Mouse (Mus musculus) cerebellum, postnatal 25 days (tissue): ENCODE measurements around the gene Zfp93.

ENCODE experiments used
- DNase-seq, 2 experiments: peaks; one replicate each; pipeline ENCODE4 v3.0.0; 2021; ENCODE audit warnings: mixed read lengths in 2 of 2

Gene Zfp93

DNA sequence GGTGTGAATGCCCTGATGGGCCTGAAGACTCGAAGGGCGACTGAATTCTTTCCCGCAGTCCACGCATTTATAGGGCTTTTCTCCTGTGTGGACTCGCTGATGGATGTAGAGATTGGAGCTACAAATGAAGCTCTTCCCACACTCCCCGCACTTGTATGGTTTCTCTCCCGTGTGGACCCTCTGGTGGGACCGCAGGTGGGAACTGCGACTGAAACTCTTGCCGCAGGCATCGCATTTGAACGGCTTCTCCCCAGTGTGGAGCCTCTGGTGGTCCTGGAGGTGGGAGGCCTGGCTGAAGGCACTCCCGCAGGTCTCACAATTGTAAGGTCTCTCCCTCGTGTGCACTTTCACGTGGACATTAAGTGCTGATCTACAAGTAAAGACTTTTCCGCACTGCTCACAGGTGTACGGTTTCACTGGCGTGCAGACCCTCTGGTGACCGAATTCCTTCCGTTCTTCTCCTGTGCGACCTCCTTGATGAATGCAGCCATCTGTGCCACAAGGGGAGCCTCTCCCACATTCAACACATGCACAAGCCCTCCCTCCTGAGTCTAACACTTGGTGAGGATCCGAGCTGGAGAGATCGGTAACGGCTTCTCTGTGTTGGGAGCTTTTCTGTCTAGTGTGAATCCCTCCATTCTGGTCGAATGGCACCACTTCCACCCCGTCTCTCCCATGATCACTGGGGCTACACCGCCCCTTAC lies 21.3 kb downstream of the Zfp93 start:
- DNase-seq: no peak

DNA sequence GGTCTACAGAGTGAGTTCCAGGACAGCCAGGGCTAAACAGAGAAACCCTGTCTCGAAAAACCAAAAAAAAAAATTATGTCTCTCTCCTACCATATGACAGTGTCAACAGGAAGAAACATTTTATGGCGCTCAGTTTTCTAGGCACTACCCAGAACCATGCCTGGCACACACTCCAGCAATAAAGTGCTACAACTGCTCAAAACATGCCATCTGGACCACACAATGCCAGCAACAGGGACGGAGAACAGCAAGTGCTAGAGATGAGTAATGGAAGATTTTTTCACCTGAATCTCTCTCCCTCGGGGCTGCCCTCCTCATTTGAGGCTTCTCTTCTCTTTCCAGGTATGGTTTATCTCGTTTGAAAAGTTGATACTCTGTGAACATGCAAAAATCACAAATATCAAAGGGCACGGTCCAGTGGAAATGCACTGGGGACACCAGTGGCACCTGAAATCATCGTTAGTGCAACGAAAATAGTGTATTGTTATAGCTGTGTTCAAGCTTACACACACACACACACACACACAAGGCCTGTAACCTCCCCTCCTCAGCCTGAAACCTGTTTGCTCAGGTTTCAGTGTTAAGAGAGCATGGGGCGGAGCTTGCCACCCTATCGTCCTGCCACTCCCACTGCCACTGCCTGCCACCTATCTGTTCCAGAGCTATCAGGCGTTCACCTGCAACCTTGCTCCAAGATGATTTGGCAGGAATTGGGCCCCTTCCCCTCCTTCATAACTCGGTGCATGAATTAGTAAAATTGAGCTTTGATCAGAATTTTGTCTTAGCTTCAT lies 23.0 kb downstream of the Zfp93 start:
- DNase-seq: no peak

DNA sequence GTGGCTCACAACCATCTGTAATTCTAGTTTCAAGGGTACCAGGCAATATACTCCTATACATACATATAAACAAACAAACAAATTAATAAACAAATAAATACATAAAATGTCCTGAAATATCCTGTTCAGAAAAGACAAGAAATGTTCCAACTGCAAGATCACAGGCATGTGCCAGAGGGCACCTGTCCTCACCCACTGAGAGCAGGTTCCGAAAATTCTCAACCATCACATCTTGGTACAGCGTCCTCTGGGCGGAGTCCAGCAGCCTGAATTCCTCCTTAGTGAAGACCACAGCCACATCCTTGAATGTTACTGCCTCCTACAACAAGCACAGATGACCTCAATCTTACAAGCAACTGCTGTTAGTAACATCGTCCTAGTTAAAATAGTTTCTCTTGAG lies 24.5 kb downstream of the Zfp93 start:
- no peak for DNase-seq

DNA sequence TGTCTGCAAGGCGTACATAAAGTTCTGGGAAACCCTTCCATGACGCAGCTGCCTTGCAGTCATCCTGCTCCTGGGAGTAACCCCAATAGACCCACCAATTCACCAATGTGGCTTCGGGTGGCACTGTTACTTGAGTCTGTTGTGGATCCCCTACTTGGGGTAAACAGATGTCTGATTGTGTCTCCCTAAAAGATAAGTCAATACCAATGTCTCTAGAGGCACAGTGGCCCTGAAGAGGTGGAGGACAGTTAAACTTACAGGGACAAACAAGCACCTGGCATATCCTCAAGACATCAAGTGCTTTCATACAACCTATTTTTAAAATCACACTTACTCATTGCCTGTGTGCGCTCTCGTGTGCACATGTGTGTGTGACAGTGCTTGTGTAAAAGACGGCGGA lies 25.2 kb downstream of the Zfp93 start:
- no peak for DNase-seq

DNA sequence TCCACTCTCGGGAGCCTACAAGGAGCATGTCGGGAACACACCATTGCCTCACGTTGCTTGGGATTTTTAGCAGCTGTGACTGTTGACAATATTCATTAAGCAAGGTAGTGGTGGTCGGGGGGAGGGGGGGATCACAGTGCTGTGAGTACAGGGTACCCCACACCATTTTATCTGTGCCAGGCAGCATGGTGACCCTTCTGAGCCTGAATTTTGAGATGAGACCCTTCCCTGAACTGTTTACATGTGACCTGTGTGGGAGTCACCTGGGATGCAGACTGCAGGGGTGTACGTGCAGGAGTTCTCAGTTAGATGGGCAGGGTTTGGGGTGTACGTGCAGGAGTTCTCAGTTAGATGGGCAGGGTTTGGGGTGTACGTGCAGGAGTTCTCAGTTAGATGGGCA lies 26.2 kb downstream of the Zfp93 start:
- no peak for DNase-seq

DNA sequence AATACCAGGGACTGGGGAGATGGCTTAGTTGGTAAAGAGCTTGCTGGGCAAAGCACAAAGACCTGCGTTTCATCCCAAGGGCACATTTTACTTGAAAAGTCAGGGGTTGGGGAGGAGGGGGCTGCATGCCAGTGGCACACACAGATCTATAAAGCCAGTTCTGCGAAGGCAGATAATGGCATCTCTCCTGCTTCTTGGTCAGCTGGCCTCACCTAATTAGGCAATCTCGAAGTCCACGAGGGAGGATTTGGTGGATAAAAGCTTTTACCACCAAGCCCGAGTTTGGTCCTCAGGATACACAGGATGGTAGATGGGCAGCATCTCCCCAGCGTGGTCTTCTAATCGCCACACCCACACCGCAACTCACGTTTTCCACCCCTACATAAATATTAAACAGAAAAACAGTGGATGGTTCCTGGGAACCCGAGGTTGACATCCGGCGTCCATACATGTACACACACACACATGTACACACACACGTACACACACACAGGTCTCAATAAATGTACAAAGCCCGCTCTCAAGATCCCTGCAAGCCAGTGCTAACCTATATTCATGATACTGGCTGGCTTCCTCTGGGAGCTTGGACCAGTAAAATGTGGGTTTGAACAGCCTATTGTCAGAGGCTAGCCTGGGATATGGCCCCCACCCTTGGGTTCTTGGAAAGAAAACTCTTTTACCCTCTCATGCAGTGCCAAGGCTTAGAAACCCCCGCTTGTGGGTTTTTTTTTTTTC lies 27.3 kb downstream of the Zfp93 start:
- DNase-seq: no peak

DNA sequence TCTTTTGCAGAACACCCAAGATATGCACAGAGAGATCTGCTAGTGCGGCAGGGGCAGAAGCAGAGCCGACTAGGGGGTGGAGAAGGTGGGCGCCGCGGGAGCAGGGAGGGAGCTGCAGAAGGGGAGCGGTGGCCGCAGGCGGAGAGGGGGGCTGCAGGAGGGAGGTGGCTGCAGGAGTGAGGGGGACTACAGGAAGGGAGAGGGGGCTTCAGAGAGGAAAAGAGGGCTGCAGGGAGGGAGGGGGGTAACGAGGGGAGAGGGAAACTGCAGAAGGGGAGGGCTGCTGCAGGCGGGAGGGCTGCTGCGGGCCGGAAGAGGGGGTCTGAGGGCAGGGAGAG lies 28.4 kb downstream of the Zfp93 start:
- DNase-seq: no peak

DNA sequence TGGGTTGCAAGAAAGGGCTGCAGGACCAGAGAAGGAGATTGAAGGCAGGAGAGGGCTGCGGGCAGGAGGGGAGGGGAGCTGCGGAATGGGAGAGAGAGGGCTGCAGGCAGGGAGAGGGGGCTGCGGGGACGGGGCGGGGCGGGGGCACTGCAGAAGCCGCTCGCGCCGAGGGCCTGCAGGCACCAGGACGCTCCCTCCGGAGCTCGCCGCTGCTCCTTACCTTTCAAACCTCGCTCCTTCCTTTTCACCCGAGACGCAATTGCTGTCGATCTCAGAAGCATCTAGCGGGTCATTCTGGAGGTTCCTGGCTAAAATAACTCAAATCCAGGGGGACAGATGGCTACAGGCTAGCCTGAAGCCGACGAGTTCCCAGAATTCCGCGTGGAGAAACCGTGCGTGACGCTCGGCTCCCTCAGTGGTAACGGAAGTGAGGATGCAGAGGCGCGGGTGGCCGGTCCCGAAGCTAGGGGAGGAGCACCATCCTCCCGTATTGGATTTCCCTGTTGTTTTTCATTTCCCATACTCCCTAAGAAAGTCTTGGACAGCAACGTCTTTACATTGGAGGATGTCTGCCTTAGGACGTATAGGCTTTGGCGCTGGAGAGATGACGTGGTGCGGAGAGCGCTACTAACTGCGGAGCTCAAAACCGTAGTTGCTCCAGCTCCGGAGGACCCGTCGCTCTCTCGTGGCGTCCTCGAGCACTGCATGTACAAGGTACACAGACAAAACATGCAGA lies 28.9 kb downstream of the Zfp93 start:
- peak; percentile 91 for DNase-seq

DNA sequence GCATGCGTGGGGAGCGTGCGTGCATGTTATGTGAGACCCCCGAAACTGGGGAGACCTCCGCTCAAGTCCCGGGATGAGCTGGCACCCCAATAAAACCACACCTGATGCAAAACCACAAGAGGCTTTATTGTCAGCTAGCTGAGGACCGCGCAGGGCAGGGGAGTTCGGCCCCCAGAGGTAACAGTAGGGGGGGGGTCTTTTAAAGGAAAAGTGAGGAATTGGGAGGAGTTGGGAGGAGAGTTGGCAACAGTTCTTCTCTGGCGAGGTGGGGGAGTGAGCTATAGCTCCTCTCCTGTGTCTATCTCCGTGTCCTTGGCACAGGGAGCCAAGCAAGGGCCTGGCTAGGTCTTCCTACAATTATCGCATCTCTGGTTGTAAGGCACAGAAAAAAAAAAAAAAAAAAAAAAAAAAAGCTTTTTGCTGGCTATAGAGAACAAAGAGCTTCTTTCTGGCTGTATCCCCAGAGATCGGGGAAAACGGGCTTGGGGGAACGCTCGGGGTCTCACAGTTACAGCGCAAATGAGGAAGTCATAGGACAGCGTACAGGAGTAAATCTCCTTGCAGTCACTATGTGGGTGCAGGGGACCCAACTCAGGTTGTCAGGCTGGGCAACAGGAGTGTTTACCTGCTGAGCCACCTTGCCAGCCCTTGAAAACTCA lies 29.7 kb downstream of the Zfp93 start:
- peak; percentile 49 to 58 for DNase-seq

DNA sequence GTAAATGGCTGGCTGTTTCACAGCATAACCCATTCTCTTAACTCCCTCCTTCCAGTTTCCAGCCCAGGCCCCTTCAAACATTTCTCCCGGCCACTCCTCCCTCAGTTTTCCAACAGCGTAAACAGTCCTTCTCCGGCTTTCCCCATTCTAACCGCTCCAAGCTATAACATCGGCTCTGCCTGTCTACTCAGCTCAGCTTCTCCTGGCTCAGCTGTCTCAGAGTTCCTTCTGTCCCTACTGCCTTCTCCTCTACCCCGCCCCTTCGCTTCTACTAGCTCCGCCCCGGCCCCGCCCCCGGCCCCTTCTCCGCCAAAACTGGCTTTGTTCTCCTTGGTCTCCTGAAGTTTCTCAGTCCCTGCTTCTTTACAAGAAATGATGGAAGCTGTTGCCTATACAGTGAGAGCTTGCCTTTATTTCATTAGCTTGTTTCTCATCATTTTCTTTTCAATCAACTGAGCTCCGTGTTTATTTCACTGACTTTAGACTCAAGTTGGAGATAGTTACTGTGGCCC lies 30.6 kb downstream of the Zfp93 start, which contains the start of gene Zfp61:
Gene Zfp61, minus strand, starts transcription at position 462 of the 512 bp plus-strand sequence.
- DNase-seq: peak; percentile 35 to 68

DNA sequence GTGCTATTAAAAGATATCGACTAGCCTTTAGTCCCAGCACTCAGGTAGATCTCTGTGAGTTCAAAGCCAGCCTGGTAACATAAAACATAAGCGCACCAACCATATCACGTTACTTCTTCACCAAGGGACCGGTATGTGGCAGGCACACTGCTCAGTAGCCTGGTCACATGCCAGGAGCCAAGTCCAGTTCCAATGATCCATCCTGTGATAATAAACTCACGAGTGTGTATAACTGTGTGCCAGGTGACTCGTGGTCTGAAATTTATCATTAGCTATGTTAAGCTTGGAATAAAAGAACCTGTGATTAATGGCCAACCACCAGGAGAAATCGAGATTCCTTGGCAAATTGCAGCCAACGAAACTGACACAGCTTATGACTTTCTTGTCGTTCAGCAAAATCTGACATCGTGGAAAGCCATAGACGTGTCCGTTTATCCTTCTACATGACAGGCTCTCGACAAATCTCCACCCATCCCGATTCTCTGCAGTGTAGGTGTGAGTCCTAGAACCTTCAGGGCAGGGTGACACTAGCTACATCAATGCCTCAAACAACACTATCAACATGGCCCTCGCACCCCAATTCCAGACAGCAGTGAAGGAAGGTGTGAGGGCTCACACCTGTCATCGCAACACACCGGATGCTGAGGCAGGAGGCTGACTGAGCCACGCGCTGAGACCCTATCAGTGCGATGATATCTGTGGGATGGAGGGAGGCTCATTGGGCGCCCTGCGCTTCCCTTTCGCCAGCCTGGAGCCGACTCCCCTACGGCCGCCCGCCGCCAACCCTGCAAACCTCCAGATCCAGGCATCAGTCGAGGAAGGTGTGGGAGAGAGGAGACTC lies 45.7 kb downstream of the Zfp93 start:
- peak; percentile 8 to 34 for DNase-seq

DNA sequence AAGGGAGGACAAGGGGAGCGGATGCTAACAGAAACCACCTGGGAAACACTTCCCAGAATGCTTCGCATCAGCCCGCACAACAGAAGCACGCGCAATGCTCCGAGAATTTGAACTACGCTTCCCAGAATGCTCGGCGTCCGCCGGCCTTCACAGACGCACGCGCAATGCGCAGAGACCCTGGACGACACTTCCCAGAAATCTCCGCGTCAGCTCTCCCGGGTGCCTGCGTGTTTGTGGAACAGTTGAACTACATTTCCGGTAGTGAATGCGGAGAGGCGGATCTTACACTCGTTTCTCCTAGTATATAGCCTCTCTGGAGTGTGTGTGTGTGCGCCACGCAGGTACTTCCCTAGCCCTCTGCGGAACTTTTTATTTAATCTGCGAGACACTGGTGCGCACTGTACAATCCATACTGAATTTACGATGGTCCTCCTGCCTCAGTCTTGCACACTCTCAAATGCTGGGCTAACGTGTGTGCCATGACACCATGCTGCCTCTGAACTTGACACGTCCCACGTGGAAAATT lies 46.4 kb downstream of the Zfp93 start, which contains the start of gene Zfp94:
Gene Zfp94, minus strand, starts transcription at position 100 of the 526 bp plus-strand sequence.
- DNase-seq: peak; percentile 97

DNA sequence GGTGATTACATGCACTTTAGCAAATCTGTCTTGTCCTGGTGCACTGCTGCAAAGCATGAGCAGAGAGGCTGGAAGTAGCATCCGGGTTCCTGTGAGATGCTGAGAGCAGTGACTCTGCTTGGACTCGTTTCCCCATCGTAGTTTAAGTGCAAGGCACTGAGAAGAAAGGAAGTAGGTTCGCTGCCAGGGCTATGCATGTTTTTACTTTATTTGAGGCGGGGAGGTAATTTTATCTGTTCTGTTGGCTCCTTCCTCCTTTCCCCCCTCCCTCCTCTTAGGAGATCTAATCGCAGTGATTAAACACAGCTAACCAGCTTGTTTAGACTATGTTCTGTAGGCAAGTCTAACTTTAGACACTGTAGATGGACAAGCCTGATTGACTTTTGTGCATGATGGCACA lies 48.7 kb downstream of the Zfp93 start:
- no peak for DNase-seq

DNA sequence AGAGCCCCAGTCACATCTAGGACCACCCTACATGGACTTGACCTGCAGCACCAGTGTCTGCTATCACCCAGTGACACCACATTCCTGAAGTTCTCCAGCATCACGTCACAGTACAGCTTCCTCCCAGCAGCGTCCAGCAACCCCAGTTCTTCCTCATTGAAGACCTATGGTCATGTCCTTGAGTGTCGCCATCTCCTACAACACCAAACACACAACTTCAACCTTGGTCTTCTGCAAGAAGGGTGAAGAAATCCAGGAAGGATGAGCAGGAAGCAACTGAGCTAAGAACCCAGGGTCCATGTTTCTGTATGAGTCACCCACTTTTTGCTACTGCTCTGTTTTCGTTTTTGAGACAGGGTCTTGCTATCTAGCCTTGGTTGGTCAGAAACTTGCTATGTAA lies 52.4 kb downstream of the Zfp93 start:
- no peak for DNase-seq

DNA sequence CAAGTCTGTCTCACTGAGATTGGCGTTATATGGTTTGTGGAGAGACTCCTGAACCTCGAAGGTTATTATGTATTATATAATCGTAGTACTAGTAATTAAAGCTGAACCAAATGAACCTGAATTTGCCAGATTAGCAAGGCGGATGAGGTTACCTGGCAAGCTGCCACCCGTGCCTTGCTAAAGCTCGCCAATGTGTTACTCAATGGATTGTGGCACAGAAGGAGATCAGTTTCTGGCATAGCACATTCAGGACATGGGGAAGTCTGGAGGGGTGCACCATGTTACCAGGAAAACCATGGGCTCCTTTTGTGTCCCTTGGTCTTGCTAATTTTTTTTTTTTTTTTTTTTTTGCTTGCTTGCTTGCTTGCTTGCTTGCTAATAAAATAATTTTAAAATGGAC lies 55.0 kb downstream of the Zfp93 start:
- peak in 1 of 2 experiments; percentile 36 for DNase-seq

DNA sequence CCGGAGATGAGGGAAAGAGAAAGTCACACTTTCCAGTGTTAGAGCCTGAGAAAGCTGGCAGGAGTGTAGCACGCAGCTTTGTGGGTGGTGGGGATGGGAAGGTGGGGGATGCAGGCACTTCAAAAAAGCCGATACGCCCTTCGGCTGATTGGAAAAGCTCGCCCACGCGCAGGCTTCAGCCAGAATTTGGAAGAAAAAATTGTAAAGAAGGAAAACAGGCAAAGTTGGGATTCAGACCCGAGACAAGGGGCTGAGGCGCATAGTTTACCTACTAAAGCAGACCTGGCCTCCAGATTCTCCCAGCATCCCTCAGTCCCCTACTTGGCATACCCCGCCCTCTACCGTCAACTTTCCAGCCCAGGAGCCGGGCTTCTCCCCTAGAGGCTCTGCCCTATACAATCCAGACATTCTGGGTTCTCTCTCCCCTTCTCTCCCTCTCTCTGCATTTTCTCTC lies 55.5 kb downstream of the Zfp93 start:
- DNase-seq: peak in 1 of 2 experiments; percentile 10

DNA sequence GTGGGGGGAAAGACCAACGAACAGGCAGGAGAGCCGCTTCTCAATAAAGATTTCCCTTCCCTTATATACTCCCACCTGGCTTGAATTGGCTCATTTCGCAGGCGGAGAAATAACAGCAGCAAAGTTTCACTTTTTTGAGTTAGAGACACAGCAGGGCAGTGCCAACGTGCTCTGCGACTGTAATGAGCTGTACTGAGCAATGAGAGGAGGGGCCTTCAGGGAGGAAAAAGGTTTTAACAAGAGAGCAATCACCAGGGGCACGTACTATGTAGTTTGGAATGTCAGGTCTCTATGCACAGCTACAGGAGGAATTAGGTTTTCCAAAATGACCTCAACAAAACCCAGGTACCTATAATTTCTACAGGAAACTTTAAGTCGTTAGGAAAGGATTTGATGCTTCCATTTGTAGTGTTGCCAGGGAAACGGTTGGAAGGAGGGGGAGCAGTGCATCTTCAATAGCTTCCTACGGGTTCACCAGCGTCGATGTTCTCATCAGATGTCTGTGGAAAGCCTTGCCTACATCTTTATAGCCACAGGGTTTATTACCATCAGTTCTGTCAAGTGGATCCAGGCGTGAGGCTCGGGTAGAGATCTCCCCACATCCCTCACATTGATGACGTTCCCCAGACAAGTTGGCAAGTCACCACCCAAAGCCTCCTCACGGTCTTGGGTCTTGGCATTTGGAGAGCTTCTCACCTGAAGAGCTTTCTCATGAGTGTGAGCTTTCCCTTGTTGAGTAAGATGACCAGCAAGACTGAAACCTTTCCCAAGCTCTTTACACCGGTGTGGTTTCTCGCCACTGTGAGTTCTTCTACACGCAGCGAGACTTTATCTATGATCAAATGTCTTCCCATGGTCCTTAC lies 56.3 kb downstream of the Zfp93 start:
- no peak for DNase-seq
